Mouse (Mus musculus) myocyte (in vitro differentiated cells): ENCODE data around the gene Echs1. TPM values are rescaled to one million over a fixed set of nuclear protein-coding genes. Genes with fewer than 3 reads are reported as not detected.

Experiments used
- H3K27me3 ChIP-seq: one replicate; pipeline ENCODE4 v1.6.1; 2011; ENCODE audit not compliant: control insufficient read depth, insufficient read depth, insufficient read length
- H3K36me3 ChIP-seq: one replicate; pipeline ENCODE4 v1.6.1; 2011; ENCODE audit not compliant: control insufficient read depth, insufficient read depth
- H3K4me2 ChIP-seq: one replicate; pipeline ENCODE4 v1.6.1; 2011; ENCODE audit warnings: low read depth, control low read depth
- H3K4me3 ChIP-seq: one replicate; pipeline ENCODE4 v1.5.1; 2011; ENCODE audit warnings: mild to moderate bottlenecking, control low read depth, moderate library complexity
- H3K79me2 ChIP-seq: one replicate; pipeline ENCODE4 v1.6.1; 2011; ENCODE audit not compliant: control insufficient read depth, insufficient read depth
- H3ac ChIP-seq: one replicate; pipeline ENCODE4 v1.6.1; 2011; ENCODE audit not compliant: control insufficient read depth, insufficient read length
- CEBPB ChIP-seq: IDR thresholded peaks from 2 replicates; pipeline ENCODE4 v1.6.1; 2011; ENCODE audit warnings: mild to moderate bottlenecking, moderate library complexity; ENCODE audit not compliant: poor library complexity, insufficient read depth, severe bottlenecking
- E2F4 ChIP-seq: IDR thresholded peaks from one replicate; pipeline ENCODE4 v1.6.1; 2011; ENCODE audit warnings: mild to moderate bottlenecking, control low read depth, moderate library complexity; ENCODE audit not compliant: insufficient read depth
- MAX ChIP-seq: IDR thresholded peaks from one replicate; pipeline ENCODE4 v1.6.1; 2011; ENCODE audit warnings: low read depth, mild to moderate bottlenecking, control low read depth
- MYOD1 ChIP-seq, 3 experiments: IDR thresholded peaks; one replicate each; pipeline ENCODE4 v1.6.1; 2011; ENCODE audit warnings: control low read depth in 2 of 3, low read depth in 2 of 3, mild to moderate bottlenecking in 2 of 3, moderate library complexity in 1 of 3; ENCODE audit not compliant: insufficient read length in 2 of 3, control insufficient read depth in 1 of 3
- MYOG ChIP-seq, 3 experiments: IDR thresholded peaks; one replicate each; pipeline ENCODE4 v1.6.1; 2011; ENCODE audit warnings: control low read depth in 2 of 3, low read depth in 2 of 3, mild to moderate bottlenecking in 2 of 3; ENCODE audit not compliant: insufficient read length in 2 of 3, control insufficient read depth in 1 of 3, insufficient read depth in 1 of 3
- POLR2A ChIP-seq: IDR thresholded peaks from one replicate; pipeline ENCODE4 v1.6.1; 2011; ENCODE audit warnings: low read depth, mild to moderate bottlenecking, control low read depth, moderate library complexity; ENCODE audit not compliant: insufficient read length
- POLR2AphosphoS2 ChIP-seq: IDR thresholded peaks from one replicate; pipeline ENCODE4 v1.6.1; 2011; ENCODE audit warnings: low read depth, control low read depth; ENCODE audit not compliant: insufficient read length
- REST ChIP-seq: IDR thresholded peaks from one replicate; pipeline ENCODE4 v1.6.1; 2011; ENCODE audit warnings: mild to moderate bottlenecking, control low read depth, moderate library complexity; ENCODE audit not compliant: insufficient read depth, insufficient read length
- SRF ChIP-seq: IDR thresholded peaks from one replicate; pipeline ENCODE4 v1.6.1; 2011; ENCODE audit warnings: low read depth; ENCODE audit not compliant: control insufficient read depth, insufficient read length
- TCF12 ChIP-seq: IDR thresholded peaks from one replicate; pipeline ENCODE4 v1.6.1; 2011; ENCODE audit warnings: mild to moderate bottlenecking, control low read depth; ENCODE audit not compliant: poor library complexity, insufficient read depth, severe bottlenecking
- TCF3 ChIP-seq: IDR thresholded peaks from one replicate; pipeline ENCODE4 v1.6.1; 2011; ENCODE audit warnings: low read depth, control low read depth; ENCODE audit not compliant: insufficient read length
- USF1 ChIP-seq: IDR thresholded peaks from one replicate; pipeline ENCODE4 v1.6.1; 2011; ENCODE audit warnings: low read depth, mild to moderate bottlenecking, control low read depth, moderate library complexity
- polyA plus RNA-seq: library from polyadenylated mRNA; unstranded; fragments of >200 nt; fragmentation: generic; extraction: Trizol; gene quantifications from one replicate; pipeline ENCODE4 v1.2.1, GENCODE M21; 2012; ENCODE audit warnings: missing spikeins

Gene Echs1
- polyA plus RNA-seq, 1 experiment: 125 TPM

GRCm38 (mm10) chr7:140090601-140091000 lies 25.7 kb downstream of the Echs1 start:
- Histone ChIP-seq H3K27me3 (no peaks in the 10 kb centered on the region), H3ac (no peak overlapping the region), H3K4me2 (no peak overlapping the region)

GRCm38 (mm10) chr7:140082242-140082678 lies 34.0 kb downstream of the Echs1 start, which contains the start of gene Caly:
TSS of gene Caly (minus strand) at chr7:140082548.
- no peak within 1 kb of the TSS for H3K4me2 ChIP-seq
- H3K4me3 ChIP-seq: no peak within 1 kb of the TSS
- H3K79me2 ChIP-seq: no peaks in the 10 kb centered on the region
- no peaks in the 10 kb centered on the region for H3K27me3 ChIP-seq
- H3ac ChIP-seq: no peak within 1 kb of the TSS
- H3K36me3 ChIP-seq: no peaks in the 10 kb centered on the region
- TF ChIP-seq MYOD1 (IDR thresholded peaks at IDR 0.05; ENCODE audit: control insufficient read depth in 1 of 3, insufficient read length in 2 of 3, low read depth in 2 of 3): no peak
- TF ChIP-seq E2F4: no peak
- no peak for TF ChIP-seq TCF3
- TF ChIP-seq MYOG (IDR thresholded peaks at IDR 0.05; ENCODE audit: control insufficient read depth in 1 of 3, insufficient read depth in 1 of 3, insufficient read length in 2 of 3, low read depth in 2 of 3): no peak
- TF ChIP-seq CEBPB: no peak
- TF ChIP-seq SRF: no peak
- no peak for TF ChIP-seq USF1
- no peak for TF ChIP-seq MAX
- TF ChIP-seq POLR2A: no peak
- TF ChIP-seq POLR2AphosphoS2: no peak
- TF ChIP-seq TCF12: no peak
- no peak for TF ChIP-seq REST

More at GRCm38 (mm10) chr7:140090601-140091000, 25.7 kb downstream of the Echs1 start:
- Histone ChIP-seq H3K79me2 (no peaks in the 10 kb centered on the region), H3K36me3 (no peaks in the 10 kb centered on the region), H3K4me3 (no peak overlapping the region)
- TF ChIP-seq TCF12 (no peak), MYOD1 (IDR thresholded peaks at IDR 0.05; ENCODE audit: control insufficient read depth in 1 of 3, insufficient read length in 2 of 3, low read depth in 2 of 3) (no peak), E2F4 (no peak), POLR2A (no peak), CEBPB (no peak), TCF3 (no peak), REST (no peak), SRF (no peak), POLR2AphosphoS2 (no peak), MYOG (IDR thresholded peaks at IDR 0.05; ENCODE audit: control insufficient read depth in 1 of 3, insufficient read depth in 1 of 3, insufficient read length in 2 of 3, low read depth in 2 of 3) (no peak), MAX (no peak), USF1 (no peak)

GRCm38 (mm10) chr7:140081408-140082241 lies 34.7 kb downstream of the Echs1 start:
- TF ChIP-seq MYOD1 (IDR thresholded peaks at IDR 0.05; ENCODE audit: control insufficient read depth in 1 of 3, insufficient read length in 2 of 3, low read depth in 2 of 3): peak in 2 of 3 experiments; percentile 50 to 54
- TF ChIP-seq MYOG (IDR thresholded peaks at IDR 0.05; ENCODE audit: control insufficient read depth in 1 of 3, insufficient read depth in 1 of 3, insufficient read length in 2 of 3, low read depth in 2 of 3): peak in 2 of 3 experiments; percentile 61 to 72
- no peak for TF ChIP-seq USF1
- H3K27me3 ChIP-seq: no peaks in the 10 kb centered on the region
- no peak overlapping the region for H3K4me3 ChIP-seq

GRCm38 (mm10) chr7:140080503-140081156 lies 35.6 kb downstream of the Echs1 start:
- H3K4me2 ChIP-seq: peak overlapping the region; percentile 63
- no peaks in the 10 kb centered on the region for H3K79me2 ChIP-seq
- TF ChIP-seq POLR2A: no peak
- no peak for TF ChIP-seq MYOD1 (IDR thresholded peaks at IDR 0.05; ENCODE audit: control insufficient read depth in 1 of 3, insufficient read length in 2 of 3, low read depth in 2 of 3)
- TF ChIP-seq MAX: no peak
- TF ChIP-seq USF1: no peak
- TF ChIP-seq MYOG (IDR thresholded peaks at IDR 0.05; ENCODE audit: control insufficient read depth in 1 of 3, insufficient read depth in 1 of 3, insufficient read length in 2 of 3, low read depth in 2 of 3): no peak
- TF ChIP-seq CEBPB: no peak
- TF ChIP-seq E2F4: no peak
- TF ChIP-seq TCF12: no peak
- TF ChIP-seq POLR2AphosphoS2: no peak
- no peak for TF ChIP-seq TCF3
- TF ChIP-seq SRF: no peak
- TF ChIP-seq REST: no peak
- no peaks in the 10 kb centered on the region for H3K36me3 ChIP-seq
- H3K27me3 ChIP-seq: no peaks in the 10 kb centered on the region
- peak overlapping the region; percentile 1 for H3K4me3 ChIP-seq
- no peak overlapping the region for H3ac ChIP-seq

More at GRCm38 (mm10) chr7:140081408-140082241, 34.7 kb downstream of the Echs1 start:
- no peaks in the 10 kb centered on the region for H3K36me3 ChIP-seq
- H3K79me2 ChIP-seq: no peaks in the 10 kb centered on the region
- H3K4me2 ChIP-seq: peak overlapping the region; percentile 63
- no peak overlapping the region for H3ac ChIP-seq
